Mouse (Mus musculus) cerebellum, adult 18-20 months (tissue): ENCODE data around the gene Plekhh2.
"Not testable (repeated sequence)": the region's sequence is repeated elsewhere in the genome, so short reads cannot be mapped to it uniquely, and the experiment has no call there.

Experiments used
- DNase-seq, 2 experiments: peaks; one replicate each; pipeline ENCODE4 v3.0.0; 2021

Plekhh2 gene

DNA sequence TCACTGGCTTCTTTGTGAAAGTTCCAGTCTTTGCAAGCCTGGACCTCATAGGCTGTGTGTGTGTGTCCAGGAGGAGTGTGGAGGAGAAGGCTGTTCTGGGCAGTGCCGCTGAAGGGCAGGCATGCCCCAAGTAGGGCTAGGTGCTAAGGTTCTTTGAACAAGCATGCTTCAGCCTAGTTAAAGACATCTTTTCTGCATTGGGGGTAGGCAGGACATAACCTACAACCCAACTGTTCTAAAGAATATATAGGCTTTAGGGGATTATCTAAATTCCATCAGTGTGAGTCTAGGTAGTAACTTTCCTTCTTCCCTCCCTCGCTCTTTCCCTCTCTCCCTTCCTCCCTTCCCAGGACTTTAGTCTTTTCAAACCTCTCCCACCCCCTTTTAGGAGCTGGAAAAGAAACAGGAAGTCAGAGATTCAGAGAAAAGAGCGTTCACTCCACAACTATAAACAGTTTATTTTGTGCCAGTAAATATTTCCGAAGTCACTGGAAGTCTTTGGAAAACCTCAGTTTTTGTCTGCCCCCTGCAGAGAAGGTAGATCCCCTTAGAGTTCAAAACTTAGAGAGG, 906 bp downstream of the Plekhh2 start:
- no peak for DNase-seq

DNA sequence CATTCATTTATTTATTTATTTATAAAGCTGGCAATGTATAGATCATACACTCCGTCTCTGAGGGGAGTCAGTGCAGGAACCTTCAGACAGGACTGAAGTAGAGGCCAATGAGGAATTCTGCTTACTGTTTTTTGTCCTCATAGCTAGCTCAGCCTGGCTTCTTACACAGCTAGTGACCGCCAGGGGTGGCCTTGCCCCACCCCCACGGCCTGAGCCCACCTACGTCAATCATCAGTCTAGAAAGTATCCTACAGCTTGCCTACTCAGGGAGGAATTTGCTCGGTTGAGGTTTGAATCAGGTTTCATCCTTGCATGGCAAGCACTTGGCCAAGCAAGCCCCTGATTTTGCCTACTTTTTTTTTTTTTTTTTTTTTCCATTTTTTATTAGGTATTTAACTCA, 4.2 kb downstream of the Plekhh2 start:
- DNase-seq: no peak

DNA sequence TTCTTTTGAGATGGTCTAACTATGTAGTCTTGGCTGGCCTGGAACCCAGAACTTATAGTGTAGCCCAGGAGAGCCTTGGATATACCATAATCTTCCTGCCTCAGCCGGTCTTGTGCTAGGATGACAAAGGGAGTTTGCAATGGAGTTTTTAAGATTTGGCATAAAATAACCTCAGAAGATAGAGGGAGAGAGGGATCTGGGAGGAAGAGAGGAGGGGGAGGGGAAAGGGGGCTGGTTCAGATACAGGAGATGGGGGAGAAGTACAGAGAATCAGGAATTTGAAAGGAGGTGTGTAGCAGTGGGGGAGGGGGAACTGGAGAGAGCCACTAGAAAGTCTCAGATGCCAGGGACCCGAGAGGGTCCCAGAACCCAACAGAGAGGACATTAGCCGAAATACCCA, 7.7 kb downstream of the Plekhh2 start:
- DNase-seq: no peak

DNA sequence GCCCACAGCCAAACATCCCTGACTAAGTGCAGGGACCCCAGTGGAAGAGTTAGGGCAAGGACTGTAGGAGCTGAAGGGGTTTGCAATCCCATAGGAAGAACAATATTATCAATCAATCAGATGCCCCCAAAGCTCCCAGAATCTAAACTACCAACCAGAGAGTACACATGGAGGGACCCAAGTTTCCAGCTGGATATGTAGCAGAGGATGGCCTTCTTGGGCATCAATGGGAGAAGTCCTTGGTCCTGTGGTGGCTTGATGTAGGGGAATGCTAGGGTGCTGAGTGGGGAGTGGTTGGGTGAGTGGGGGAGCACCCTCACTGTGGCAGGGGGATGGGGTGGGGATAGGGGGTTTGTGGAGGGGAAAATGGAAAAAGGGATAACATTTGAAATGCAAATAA, 8.4 kb downstream of the Plekhh2 start:
- no peak for DNase-seq

DNA sequence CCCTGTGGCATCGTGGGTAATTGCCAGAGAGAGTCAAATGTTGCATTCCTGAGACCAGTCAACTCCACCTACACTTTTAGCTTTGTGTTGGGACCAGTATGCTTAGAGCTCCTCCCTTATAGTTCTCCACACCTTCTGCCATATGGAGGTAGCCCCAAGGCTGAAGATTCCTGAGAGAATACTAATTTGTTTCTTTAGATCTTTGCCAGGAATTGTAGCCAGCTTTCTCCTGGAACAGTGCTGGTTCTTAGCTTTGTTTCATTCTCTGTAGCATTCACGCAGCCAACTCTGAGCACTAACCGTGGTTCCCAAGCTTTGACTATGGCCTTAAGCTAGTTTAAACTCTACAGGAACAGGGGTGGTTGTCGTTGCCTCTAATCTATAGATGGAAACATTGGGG, 17.7 kb downstream of the Plekhh2 start:
- DNase-seq: no peak

DNA sequence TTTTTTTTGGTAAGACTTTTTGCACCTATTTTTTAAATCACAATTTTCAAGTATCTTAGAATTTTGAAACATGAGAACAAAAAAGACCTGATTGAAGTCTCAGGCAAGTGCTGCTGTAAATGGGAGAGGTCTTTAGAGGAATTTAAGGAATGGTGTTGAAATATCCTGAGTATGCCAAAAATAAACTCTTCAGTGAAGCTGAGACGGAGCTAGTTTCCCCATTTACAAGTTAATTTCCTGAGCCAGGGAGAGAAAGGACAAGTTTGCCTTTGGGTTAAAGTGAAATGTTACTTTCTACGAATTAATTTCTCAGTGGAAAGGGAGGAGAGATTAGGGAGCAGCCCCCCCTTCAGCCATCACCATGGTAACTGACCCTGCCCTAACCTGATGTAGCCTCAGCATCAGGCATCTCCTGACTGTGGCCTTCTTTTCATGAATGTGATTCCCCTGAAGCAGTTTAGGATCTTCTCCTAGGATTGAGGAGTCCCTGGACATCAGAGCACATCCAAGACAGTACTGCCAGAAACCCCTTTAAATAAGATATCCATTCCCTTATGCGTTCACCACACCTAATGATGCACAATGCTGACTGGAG, 18.6 kb downstream of the Plekhh2 start:
- no peak for DNase-seq

DNA sequence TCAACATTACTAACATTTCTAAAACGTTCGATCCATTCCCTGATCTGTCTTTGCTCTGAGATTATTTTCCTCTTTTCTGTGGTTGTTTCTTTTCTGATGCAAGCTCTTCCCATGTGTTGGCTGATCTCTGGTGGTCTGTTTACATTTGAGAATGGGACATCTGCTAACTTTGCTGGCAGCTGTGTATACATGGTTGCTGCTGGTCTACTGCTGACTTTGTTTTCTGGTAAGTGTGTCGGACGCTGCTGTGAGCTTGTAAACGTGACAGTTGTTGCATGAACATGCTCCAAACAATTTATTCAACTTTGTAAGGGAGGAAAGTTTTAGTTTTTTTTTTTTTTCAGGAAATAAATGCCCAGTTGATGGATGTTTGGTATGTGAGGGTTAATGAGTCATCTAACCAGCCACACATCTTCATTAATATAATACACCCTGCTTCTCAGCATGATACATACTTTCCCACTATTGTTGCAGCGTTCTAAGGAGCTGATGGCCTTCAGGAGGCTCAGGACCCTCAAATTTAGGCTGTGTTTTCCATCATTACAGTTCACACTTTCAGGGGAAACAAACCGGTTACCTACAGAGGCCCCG, 21.3 kb downstream of the Plekhh2 start:
- DNase-seq: no peak

DNA sequence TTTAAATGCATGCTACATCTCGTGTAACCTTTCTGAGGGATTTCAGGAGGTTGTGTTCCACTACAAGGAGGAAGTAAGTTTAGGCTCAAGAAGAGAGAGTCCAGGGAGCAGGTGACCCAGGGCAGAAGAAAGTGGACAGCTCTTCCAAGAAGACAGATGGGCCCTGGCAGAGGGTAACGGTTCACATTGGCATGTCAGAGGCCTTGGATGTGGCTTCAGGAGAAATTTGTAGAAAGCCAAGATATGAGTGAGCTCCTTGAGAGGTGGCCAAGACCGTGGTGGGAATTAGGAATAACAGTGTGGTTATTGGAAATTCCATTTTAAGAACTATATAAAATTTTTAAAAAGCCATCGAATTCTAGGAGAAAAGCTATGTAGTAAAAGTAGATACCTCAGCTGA, 22.1 kb downstream of the Plekhh2 start:
- no peak for DNase-seq

DNA sequence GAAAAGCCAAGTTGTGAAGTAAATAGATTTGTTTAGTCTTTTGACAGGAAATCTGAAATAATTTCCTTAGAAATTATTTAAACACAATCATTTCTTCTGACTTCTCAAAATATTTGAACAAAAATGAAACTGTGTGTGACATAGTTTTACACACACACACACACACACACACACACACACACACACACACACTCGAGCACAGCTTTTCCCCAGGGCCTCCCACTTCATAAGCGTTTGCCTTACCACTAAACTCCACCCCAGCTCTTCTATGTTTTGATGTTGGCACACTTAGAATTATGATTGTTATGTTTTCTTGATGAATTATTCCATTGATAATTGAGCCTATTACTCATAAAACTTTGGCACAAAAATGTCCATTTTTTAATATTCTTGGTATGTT, 22.9 kb downstream of the Plekhh2 start:
- no peak for DNase-seq

DNA sequence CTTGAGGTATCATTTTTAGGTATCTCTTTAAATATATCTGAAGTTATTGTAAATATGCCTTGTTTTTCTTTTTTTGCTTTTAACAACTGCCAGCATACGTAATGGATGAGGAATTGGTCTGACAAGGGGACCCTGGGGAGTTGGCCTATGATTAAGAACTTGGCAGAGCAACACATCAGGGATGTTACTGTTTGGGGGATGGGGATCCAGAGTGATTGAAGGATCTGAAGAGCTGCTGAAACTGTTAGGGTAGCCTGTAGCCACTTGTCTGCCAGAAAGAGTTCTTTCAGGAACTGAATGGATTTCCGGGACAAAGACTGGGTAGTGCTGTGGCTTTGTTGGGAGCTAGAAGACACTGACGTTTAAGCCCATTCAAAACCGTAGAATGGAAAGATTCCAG, 23.5 kb downstream of the Plekhh2 start:
- DNase-seq: no peak

DNA sequence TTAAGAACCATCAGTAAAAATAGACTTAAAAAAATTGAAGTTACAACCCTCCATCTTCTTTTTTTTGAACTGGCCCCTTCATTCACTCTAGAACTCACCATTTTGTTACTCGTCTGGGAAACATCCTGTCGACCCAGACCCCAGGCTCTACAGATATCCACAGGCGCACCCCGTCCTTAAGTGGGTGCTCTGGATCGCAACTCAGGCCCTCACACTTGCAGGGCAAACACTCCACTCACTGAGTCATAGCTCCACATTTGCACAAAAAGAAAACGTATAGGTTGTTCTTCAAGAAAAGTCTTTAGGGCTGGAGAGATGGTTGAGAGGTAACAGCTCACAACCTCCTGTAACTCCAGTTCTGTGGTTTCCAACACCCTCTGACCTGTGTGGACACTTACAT, 25.6 kb downstream of the Plekhh2 start:
- DNase-seq: no peak

DNA sequence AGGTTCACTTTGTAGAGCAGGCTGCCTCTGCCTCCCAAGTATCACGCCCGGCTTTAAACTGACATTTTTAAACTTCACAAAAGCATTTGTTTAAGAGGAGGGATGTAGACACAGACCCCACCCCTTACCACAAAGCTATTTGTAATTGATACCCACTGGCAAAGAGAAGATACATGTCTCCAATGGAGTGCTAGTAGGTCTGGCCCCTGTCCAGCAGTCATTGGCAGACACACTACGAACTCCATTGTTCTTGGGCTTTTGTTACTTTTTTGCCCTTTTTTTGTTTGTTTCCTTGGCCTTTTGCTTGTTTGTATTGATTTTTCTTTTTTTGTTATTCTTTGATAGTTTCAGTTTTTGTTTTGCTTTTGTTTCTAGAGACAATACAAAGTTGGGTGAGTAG, 26.3 kb downstream of the Plekhh2 start:
- DNase-seq: no peak

DNA sequence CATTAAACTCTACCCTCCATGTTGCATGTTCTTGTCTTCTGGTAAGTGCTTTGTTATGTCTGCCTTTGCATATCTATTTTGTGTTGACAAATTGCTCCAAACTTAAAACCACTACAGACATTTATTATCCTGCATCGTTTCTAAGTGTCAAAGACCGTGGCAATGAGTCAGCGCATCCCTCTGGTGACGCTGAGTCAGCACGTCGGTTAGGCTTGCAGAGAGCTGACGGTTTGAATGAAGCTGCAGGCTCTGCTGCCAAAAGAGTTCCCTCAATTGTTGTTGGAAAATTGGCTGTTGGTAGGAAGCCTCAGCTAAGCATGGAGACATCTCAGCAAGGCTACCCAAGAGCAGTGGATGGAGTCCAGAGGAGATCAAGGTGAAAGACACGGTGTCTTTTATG, 28.9 kb downstream of the Plekhh2 start:
- DNase-seq: no peak

DNA sequence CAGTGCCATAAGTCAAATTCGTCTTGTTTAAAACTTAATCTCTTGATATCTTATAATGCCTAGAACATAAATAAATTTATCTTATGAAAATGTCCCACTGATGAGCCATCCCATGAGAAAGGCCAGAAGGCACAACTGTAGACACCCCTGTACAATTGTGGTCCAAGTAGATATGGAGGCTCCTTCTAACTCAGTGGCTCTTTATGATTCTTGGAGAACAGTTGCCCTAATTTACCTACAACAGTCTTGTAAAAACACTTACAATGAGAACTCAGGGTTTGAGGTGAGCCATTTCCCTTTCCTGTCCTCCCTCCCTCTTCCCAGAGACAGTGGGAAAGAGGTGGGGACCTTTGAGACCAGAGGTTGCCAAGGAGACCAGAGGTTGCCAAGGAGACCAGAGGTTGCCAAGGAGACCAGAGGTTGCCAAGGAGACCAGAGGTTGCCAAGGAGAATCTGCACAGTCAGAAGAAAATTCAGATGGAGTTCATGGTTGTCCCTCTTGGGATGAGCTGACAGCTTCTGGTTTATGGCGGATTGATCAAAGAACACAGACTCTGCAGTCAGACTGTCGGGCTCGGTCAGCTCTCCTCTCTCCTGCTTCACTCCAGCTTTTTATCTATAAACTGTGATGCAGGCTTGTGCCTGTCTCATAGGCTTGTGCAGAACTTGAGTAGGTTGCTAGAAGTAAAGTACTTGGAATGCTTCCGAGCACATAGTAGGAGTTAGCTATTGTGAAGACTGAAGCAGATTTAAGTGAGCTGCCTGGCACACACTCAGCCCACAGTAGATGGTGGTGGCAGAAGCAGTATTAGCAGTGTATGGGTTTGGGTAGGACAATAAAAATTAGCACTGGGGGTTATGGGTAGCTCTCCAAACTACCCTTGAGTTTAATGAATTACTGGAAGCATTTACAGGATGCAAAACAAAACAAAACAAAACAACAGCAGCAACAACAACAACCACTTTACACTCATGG, 39.5 kb downstream of the Plekhh2 start:
- no peak for DNase-seq

DNA sequence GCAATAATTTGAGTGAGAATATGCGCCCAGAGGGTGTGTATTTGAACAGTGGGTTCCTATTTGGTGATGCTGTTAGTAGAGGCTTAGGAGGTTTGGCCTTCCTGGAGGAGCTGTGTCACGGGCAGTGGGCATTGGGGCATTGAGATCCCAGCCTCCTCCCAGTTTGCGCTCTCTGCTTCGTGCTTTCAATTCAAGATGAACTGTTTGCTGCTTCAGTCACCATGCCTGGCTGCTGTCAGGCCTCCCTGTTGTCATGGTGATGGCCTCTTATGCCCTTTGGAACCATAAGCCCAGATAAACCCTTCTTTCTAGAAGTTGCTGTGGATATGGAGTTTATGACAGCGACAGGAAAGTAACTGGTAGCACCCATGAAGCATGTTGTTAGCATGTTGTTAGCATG, 40.5 kb downstream of the Plekhh2 start:
- DNase-seq: no peak

DNA sequence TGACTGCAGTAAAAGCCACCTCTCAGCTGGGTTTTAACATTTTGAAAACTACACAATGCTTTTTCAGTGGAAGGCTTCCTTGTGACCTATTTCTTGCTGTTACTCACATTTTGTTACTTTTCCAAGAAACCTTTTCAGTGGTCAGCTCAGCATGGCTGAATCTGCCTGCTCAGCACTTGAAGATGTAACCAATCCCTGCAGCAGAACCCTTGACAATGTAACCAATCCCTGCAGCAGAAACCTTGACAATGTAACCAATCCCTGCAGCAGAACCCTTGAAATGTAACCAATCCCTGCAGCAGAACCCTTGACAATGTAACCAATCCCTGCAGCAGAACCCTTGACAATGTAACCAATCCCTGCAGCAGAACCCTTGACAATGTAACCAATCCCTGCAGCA, 52.6 kb downstream of the Plekhh2 start:
- not testable (repeated sequence) for DNase-seq

DNA sequence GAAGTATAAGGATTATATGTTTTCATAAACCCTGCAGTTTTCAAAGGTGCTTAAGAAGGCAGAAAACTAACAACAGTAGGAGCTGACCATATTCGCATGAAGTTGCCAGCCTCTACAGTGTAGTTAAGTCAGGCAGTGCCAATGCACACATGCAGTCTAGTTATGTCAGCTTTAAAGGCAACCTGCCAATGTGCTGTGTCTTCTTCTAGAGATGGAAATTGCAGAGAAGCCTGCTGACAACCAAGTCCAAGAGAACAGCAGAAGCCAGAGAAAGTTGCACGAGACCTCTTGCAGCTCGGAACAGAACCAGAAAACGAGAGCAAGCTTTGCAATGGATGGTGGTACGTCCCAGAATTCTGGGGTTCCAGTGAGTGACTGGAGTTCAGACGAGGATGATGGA, 54.1 kb downstream of the Plekhh2 start:
- no peak for DNase-seq

DNA sequence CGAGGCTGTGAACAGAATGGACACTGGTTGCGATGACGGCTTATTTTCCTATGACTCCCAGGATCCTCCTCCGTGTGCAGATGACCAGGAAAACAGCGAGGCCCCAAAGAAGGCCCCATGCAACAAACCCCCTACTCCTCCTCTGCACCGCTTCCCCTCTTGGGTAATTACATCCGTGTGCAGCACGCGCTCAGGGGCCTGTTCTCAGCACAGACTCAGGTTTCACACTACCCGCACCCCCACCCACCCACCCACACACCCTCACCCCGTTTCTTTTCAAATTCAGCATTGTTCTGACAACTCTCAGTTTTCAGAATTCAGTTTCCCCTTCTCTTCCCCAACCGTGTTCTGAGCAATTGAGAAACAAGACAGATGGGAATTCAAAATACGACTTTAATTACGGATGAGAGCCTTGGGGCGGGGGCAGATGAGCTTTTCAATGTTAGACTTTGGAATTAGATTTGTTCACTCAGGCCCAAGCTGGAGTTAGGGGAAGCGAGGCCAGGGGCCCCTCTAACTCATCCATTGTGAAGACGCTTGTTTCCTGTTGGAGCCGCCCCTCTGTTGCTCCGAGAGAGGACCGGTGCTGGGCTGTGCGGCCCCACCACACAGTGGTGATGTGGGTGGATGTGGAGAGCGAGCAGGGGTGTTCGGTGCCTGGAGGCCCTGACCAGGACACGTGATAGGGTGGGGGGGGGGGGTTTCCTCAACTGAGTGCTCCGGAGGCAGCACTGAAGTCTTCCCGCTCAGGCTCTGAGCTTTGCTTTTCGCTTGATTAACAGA, 55.3 kb downstream of the Plekhh2 start:
- no peak for DNase-seq

DNA sequence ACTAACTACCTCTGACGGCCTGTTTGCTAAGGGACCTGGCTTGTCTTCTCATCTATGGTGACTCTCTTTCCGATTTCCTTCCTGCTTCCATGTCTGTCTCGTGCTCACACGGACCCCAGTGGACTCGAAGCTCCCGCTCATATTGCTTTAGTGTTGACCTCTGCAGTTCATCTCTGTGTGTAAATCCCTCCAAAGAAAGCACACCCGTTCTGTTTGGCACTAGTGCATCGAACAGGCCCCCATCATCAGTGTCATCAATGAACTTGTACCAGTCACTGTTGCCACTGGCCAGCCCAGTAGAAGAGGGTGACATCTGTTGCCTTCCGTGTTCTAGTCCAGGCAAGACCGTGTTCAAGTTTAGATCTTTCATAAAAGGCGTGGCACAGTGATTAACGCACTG, 57.1 kb downstream of the Plekhh2 start:
- no peak for DNase-seq

DNA sequence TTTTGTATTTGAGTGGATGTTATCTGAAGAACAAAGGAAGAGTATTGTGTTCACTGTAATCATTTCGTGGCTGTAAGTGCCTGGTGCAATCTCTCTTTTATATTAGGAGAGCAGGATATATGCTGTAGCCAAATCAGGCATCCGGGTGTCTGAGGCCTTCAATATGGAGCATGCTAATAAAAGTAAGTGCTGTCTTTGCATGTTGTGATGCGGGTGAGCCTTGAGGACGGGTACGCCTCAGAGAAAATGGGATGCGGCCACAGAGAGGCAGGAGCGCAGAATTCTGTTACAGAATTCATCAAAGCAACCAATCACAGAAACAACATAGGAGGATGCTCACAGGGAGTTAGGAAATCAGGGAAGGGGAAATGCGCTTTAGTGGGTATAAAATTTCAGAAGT, 58.1 kb downstream of the Plekhh2 start:
- no peak for DNase-seq

DNA sequence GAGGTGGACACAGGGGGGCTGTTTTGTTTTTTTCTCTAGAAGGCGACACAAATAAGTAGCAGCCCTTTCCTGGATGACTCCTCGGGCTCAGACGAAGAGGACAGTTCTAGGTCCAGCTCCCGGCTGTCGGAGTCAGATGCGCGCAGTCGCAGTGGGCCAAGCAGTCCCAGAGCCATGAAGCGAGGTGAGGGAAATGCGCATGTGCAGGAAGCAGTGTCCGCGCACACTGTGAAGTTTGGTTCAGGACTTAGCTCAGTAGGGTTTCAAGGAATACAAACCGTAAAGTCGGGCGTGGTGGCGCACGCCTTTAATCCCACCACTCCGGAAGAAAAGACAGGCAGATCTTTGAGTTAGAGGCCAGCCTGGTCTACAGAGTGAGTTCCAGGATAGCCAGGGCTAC, 59.9 kb downstream of the Plekhh2 start:
- no peak for DNase-seq

DNA sequence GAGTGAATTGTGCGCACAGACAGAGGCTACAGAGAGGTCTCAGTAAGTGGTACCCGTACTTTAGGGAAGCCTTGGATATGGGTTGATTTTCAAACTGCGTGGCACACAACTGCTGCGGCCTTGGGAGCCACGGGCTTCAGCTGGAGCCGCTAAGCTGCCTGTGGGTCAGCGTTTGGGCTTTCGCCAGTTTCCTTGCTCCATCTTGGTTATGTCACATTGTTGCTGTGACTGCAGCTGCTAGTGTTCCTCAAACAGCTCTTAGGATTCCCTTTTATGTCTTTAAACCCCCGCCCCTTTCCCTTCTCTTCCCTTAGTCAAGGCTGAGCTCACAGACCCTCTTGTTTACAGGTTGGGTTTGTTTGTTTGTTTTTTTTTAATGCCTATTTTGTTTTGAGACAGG, 61.6 kb downstream of the Plekhh2 start:
- no peak for DNase-seq

DNA sequence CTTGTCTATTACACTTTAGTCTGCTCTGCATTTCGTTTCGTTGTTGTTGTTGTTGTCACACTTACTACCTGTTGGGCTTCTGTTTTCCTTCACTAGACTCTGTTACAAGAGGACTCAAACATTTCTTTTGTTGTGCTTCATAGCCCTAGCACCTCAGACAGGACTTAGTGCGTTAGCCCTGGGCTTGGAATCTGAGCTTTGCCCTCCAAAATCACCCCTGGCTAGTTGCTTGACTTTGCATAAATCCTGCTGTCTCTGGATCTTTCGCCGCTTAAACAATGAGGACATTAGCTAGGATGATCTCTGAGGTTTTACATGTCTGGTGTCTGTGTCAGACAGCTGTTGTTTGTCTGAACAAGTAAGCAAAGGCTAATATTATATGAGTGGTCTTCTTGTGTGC, 62.2 kb downstream of the Plekhh2 start:
- DNase-seq: no peak
